ENCODE assay signal across 8 mouse cellular contexts in genomic region chr9:123260611-123261021, GRCm38 (mm10). TPM values are rescaled to one million over a fixed set of nuclear protein-coding genes. Genes with fewer than 3 reads are reported as not detected.
DNase-seq lines count a peak whose midpoint lies in the region; ATAC-seq and TF ChIP-seq lines count a peak whose summit lies in the region.

TSS of gene Tmem158 (minus strand) at chr9:123260764.

- H3K27ac ChIP-seq in bone marrow, adult 2 months (ENCODE audit: control insufficient read depth, insufficient read depth, low read depth, low read length, poor library complexity) = peak within 1 kb of the TSS; percentile 11; the same call in 1 of the 2 replicates
- H3K27ac ChIP-seq in embryonic facial prominence, embryonic 14.5 days (replicated peaks; ENCODE audit: low read depth, low read length) = peak within 1 kb of the TSS; percentile 67
- peak within 1 kb of the TSS; percentile 83 for H3K27ac ChIP-seq in heart, embryonic 10.5 days
- 0 out of 2 replicates have a peak within 1 kb of the TSS, but pooled peaks have one; percentile 6 for H3K27ac ChIP-seq in kidney, embryonic 14.5 days (ENCODE audit: low read depth, low read length)
- peak within 1 kb of the TSS; percentile 77 for H3K27ac ChIP-seq in limb, embryonic 15.5 days
- peak within 1 kb of the TSS; percentile 82 for H3K27ac ChIP-seq in midbrain, postnatal 0 days (ENCODE audit: low read depth, low read length)

- DNase-seq in 416B (ENCODE audit: low read depth) = peak; percentile 87
- DNase-seq in embryonic facial prominence, embryonic 14.5 days (ENCODE audit: low spot score) = peak; percentile 94
- DNase-seq in heart, embryonic 10.5 days (ENCODE audit: low spot score) = peak; percentile 96
- DNase-seq in midbrain, postnatal 0 days (ENCODE audit: low spot score) = peak; percentile 87
- peak; percentile 53 for DNase-seq in splenic B cell, adult 2 months (ENCODE audit: low read depth, low spot score)

- TF ChIP-seq POLR2A in bone marrow, adult 2 months (IDR thresholded peaks at IDR 0.05; ENCODE audit: borderline replicate concordance, control insufficient read depth, low read depth, low read length) = no peak

- peak within 1 kb of the TSS; percentile 59 for H3K4me3 ChIP-seq in bone marrow, adult 2 months (replicated peaks; ENCODE audit: control insufficient read depth, low read depth, low read length)
- peak within 1 kb of the TSS; percentile 70 for H3K4me3 ChIP-seq in embryonic facial prominence, embryonic 14.5 days (ENCODE audit: low read depth, low read length)
- H3K4me3 ChIP-seq in heart, embryonic 10.5 days = peak within 1 kb of the TSS; percentile 78
- peak within 1 kb of the TSS; percentile 63 for H3K4me3 ChIP-seq in kidney, embryonic 14.5 days (ENCODE audit: low read length)
- H3K4me3 ChIP-seq in limb, embryonic 15.5 days = peak within 1 kb of the TSS; percentile 80
- H3K4me3 ChIP-seq in midbrain, postnatal 0 days (ENCODE audit: low read depth, low read length) = peak within 1 kb of the TSS; percentile 65

- H3K4me1 ChIP-seq in bone marrow, adult 2 months (ENCODE audit: control insufficient read depth, insufficient read depth, low read length) = no peaks in the 10 kb centered on the region
- H3K4me1 ChIP-seq in embryonic facial prominence, embryonic 14.5 days (ENCODE audit: control insufficient read depth, insufficient read depth, low read length) = peaks cover 4% of the 10 kb centered on the region
- peaks cover 7% of the 10 kb centered on the region; the same call in 1 of the 2 replicates for H3K4me1 ChIP-seq in heart, embryonic 10.5 days
- peaks cover 5% of the 10 kb centered on the region; the same call in 1 of the 2 replicates for H3K4me1 ChIP-seq in kidney, embryonic 14.5 days (ENCODE audit: control insufficient read depth, insufficient read depth, low read length)
- H3K4me1 ChIP-seq in limb, embryonic 15.5 days = peaks cover 12% of the 10 kb centered on the region
- peaks cover 2% of the 10 kb centered on the region; the same call in 1 of the 2 replicates for H3K4me1 ChIP-seq in midbrain, postnatal 0 days (ENCODE audit: insufficient read depth, low read length)

- peak; percentile 95 for ATAC-seq in embryonic facial prominence, embryonic 14.5 days (ENCODE audit: low read depth)
- peak; percentile 94 for ATAC-seq in kidney, embryonic 14.5 days (ENCODE audit: low FRiP score, low TSS enrichment)
- peak; percentile 87 for ATAC-seq in limb, embryonic 15.5 days (ENCODE audit: insufficient number of reproducible peaks, low FRiP score, low TSS enrichment, low read depth)
- peak; percentile 86 for ATAC-seq in midbrain, postnatal 0 days (ENCODE audit: low FRiP score)

- under 1% methylated on average over 40 of the region's 40 CpGs for WGBS in bone marrow, adult 2 months
- 0% methylated on average over 36 of the region's 40 CpGs for WGBS in embryonic facial prominence, embryonic 14.5 days
- under 1% methylated on average over 40 of the region's 40 CpGs for WGBS in heart, embryonic 10.5 days
- WGBS in kidney, embryonic 14.5 days = under 1% methylated on average over 37 of the region's 40 CpGs
- under 1% methylated on average over 40 of the region's 40 CpGs for WGBS in limb, embryonic 15.5 days
- under 1% methylated on average over 38 of the region's 40 CpGs for WGBS in midbrain, postnatal 0 days

- no peaks in the 10 kb centered on the region for H3K9me3 ChIP-seq in embryonic facial prominence, embryonic 14.5 days (ENCODE audit: control insufficient read depth, low read length)
- no peaks in the 10 kb centered on the region for H3K9me3 ChIP-seq in heart, embryonic 10.5 days
- no peaks in the 10 kb centered on the region for H3K9me3 ChIP-seq in kidney, embryonic 14.5 days (ENCODE audit: control insufficient read depth, low read length)
- no peaks in the 10 kb centered on the region for H3K9me3 ChIP-seq in limb, embryonic 15.5 days
- H3K9me3 ChIP-seq in midbrain, postnatal 0 days (ENCODE audit: low read length) = no peaks in the 10 kb centered on the region

- H3K36me3 ChIP-seq in embryonic facial prominence, embryonic 14.5 days (ENCODE audit: control insufficient read depth, insufficient read depth, low read length) = no peaks in the 10 kb centered on the region
- no peaks in the 10 kb centered on the region for H3K36me3 ChIP-seq in heart, embryonic 10.5 days
- no peaks in the 10 kb centered on the region for H3K36me3 ChIP-seq in kidney, embryonic 14.5 days (ENCODE audit: control insufficient read depth, insufficient read depth, low read length)
- H3K36me3 ChIP-seq in limb, embryonic 15.5 days = no peaks in the 10 kb centered on the region
- H3K36me3 ChIP-seq in midbrain, postnatal 0 days (ENCODE audit: insufficient read depth, low read length) = no peaks in the 10 kb centered on the region
- H3K36me3 ChIP-seq in splenic B cell, adult 2 months (ENCODE audit: control insufficient read depth, insufficient read depth, low read length, poor library complexity, severe bottlenecking) = no peaks in the 10 kb centered on the region

- peaks cover 33% of the 10 kb centered on the region for H3K27me3 ChIP-seq in embryonic facial prominence, embryonic 14.5 days (replicated peaks; ENCODE audit: control insufficient read depth, insufficient read depth, low read length)
- peaks cover 52% of the 10 kb centered on the region for H3K27me3 ChIP-seq in heart, embryonic 10.5 days (ENCODE audit: insufficient read depth, poor library complexity, severe bottlenecking)
- peaks cover 10% of the 10 kb centered on the region for H3K27me3 ChIP-seq in kidney, embryonic 14.5 days (ENCODE audit: control insufficient read depth, insufficient read depth, low read length)
- peaks cover 30% of the 10 kb centered on the region for H3K27me3 ChIP-seq in limb, embryonic 15.5 days
- H3K27me3 ChIP-seq in midbrain, postnatal 0 days (ENCODE audit: insufficient read depth, low read length) = no peaks in the 10 kb centered on the region
- no peaks in the 10 kb centered on the region for H3K27me3 ChIP-seq in splenic B cell, adult 2 months (ENCODE audit: control insufficient read depth, insufficient read depth, low read length, poor library complexity, severe bottlenecking)

- peak within 1 kb of the TSS; percentile 70 for H3K9ac ChIP-seq in embryonic facial prominence, embryonic 14.5 days (ENCODE audit: low read depth, low read length)
- H3K9ac ChIP-seq in kidney, embryonic 14.5 days (ENCODE audit: low read depth, low read length) = peak within 1 kb of the TSS; percentile 58
- peak within 1 kb of the TSS; percentile 66 for H3K9ac ChIP-seq in limb, embryonic 15.5 days
- H3K9ac ChIP-seq in midbrain, postnatal 0 days (replicated peaks; ENCODE audit: low read length, poor library complexity, severe bottlenecking) = peak within 1 kb of the TSS; percentile 75

- H3K4me2 ChIP-seq in embryonic facial prominence, embryonic 14.5 days (ENCODE audit: low read depth, low read length) = peak within 1 kb of the TSS; percentile 96
- H3K4me2 ChIP-seq in kidney, embryonic 14.5 days (replicated peaks; ENCODE audit: low read depth, low read length) = peak within 1 kb of the TSS; percentile 99
- H3K4me2 ChIP-seq in limb, embryonic 15.5 days = peak within 1 kb of the TSS; percentile 97
- peak within 1 kb of the TSS; percentile 69 for H3K4me2 ChIP-seq in midbrain, postnatal 0 days (ENCODE audit: low read depth, low read length, poor library complexity, severe bottlenecking)

- no peak for TF ChIP-seq CTCF in bone marrow, adult 2 months (IDR thresholded peaks at IDR 0.05; ENCODE audit: control insufficient read depth, insufficient read depth, low read length)
- no peak for TF ChIP-seq CTCF in midbrain, postnatal 0 days (IDR thresholded peaks at IDR 0.05)

RNA-seq across cellular contexts. Expression of gene Tmem158, which starts in this region (rescaled TPM):
- polyA plus RNA-seq in bone marrow, adult 2 months (2011; ENCODE audit: insufficient read depth, insufficient read length, low replicate concordance, missing spikeins) = 3.2 and 6.2 TPM in 2 replicates
- 13.1 and 15.4 TPM in 2 replicates for polyA plus RNA-seq in embryonic facial prominence, embryonic 14.5 days (2014; fragmentation: Nextera tagmentation; extraction: Ambion mirVana)
- polyA plus RNA-seq in heart, embryonic 10.5 days (2016; fragmentation: Nextera tagmentation; extraction: Ambion mirVana) = 2.2 and 7.1 TPM in 2 replicates
- 5.8 and 8.2 TPM in 2 replicates for polyA plus RNA-seq in kidney, embryonic 14.5 days (2014; fragmentation: Nextera tagmentation; extraction: Ambion mirVana)
- 13.6 and 18.7 TPM in 2 replicates for polyA plus RNA-seq in limb, embryonic 15.5 days (2015; fragmentation: Nextera tagmentation; extraction: Ambion mirVana)
- total RNA-seq in midbrain, postnatal 0 days (2014; rRNA removed) = 183 and 207 TPM in 2 replicates
- 61.4 and 78.6 TPM in 2 replicates for polyA plus RNA-seq in midbrain, postnatal 0 days (2015; fragmentation: Nextera tagmentation; extraction: Ambion mirVana)

Comparison
In these comparisons a context has a peak if more than half of its experiments do, and no peak if none do; other contexts are left out.
1. Peak in every context shown above with its lines: DNase-seq, ATAC-seq, H3K4me3 ChIP-seq and H3K27ac ChIP-seq.
2. H3K27ac ChIP-seq: peak in every context shown above with its lines; median percentile 83 in heart, embryonic 10.5 days; 82 in midbrain, postnatal 0 days; 77 in limb, embryonic 15.5 days; 67 in embryonic facial prominence, embryonic 14.5 days; 11 in bone marrow, adult 2 months; 6 in kidney, embryonic 14.5 days.